Mouse (Mus musculus): ENCODE measurements around the gene Gm128. TPM values are rescaled to one million over a fixed set of nuclear protein-coding genes. Genes with fewer than 3 reads are reported as not detected.
A peak's percentile ranks its signal among the peaks of the same experiment; 100 is the strongest.

Gene Gm128
- polyA plus RNA-seq, 1 experiment from 2014 or later: 0.57 TPM

DNA sequence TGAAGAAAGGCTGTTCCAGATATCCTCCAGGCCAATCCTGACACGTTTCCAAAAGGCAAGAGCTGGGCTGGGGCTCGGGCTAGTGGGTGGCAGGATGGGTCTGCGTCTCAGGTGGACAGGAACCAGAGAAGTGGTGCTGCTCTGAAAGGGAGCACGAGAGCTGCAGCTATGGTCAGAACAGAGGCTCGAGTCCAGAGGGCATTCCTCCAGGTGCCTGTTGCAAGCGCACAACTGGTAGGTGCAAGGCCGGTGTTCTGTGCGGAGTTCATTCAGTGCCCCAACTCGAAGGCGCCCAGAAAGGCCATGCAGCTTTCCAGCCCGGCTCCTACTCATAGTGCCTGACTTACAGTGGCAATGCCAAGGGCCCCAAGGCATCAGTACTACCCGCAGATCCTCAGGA lies 1.4 kb downstream of the Gm128 start:
- WGBS: 90% methylated on average over 12 of the region's 12 CpGs
- Histone ChIP-seq H3K4me2 (replicated peaks; ENCODE audit: low read depth, low read length) (no peak overlapping the region), H3K4me1 (ENCODE audit: control insufficient read depth, insufficient read depth, low read length) (0 out of 2 replicates have a peak, but pooled peaks cover 6% of the 10 kb centered on the region), H3K9me3 (ENCODE audit: control insufficient read depth, low read length) (no peaks in the 10 kb centered on the region), H3K4me3 (ENCODE audit: low read length) (no peak overlapping the region), H3K9ac (ENCODE audit: low read depth, low read length) (no peak overlapping the region), H3K27ac (ENCODE audit: low read depth, low read length) (no peak overlapping the region), H3K27me3 (ENCODE audit: control insufficient read depth, insufficient read depth, low read length) (no peaks in the 10 kb centered on the region), H3K36me3 (ENCODE audit: control insufficient read depth, insufficient read depth, low read length) (peaks cover 28% of the 10 kb centered on the region)
- ATAC-seq (ENCODE audit: low FRiP score, low TSS enrichment): no peak

GRCm38 (mm10) chr3:95239022-95239421 lies 2.4 kb downstream of the Gm128 start:
- H3K27me3 ChIP-seq (ENCODE audit: control insufficient read depth, insufficient read depth, low read length): no peaks in the 10 kb centered on the region
- H3K27ac ChIP-seq (ENCODE audit: low read depth, low read length): no peak overlapping the region
- H3K4me2 ChIP-seq (replicated peaks; ENCODE audit: low read depth, low read length): no peak overlapping the region
- H3K9me3 ChIP-seq (ENCODE audit: control insufficient read depth, low read length): no peaks in the 10 kb centered on the region
- H3K4me1 ChIP-seq (ENCODE audit: control insufficient read depth, insufficient read depth, low read length): peaks cover 8% of the 10 kb centered on the region; the same call in 1 of the 2 replicates
- H3K4me3 ChIP-seq (ENCODE audit: low read length): no peak overlapping the region
- WGBS: 89% methylated on average over 6 of the region's 6 CpGs
- no peak for ATAC-seq (ENCODE audit: low FRiP score, low TSS enrichment)
- H3K9ac ChIP-seq (ENCODE audit: low read depth, low read length): no peak overlapping the region
- peaks cover 37% of the 10 kb centered on the region for H3K36me3 ChIP-seq (ENCODE audit: control insufficient read depth, insufficient read depth, low read length)

GRCm38 (mm10) chr3:95237541-95238099 lies 3.8 kb downstream of the Gm128 start:
- Histone ChIP-seq H3K36me3 (ENCODE audit: control insufficient read depth, insufficient read depth, low read length) (peaks cover 51% of the 10 kb centered on the region), H3K9ac (ENCODE audit: low read depth, low read length) (no peak overlapping the region), H3K27ac (ENCODE audit: low read depth, low read length) (no peak overlapping the region), H3K4me2 (replicated peaks; ENCODE audit: low read depth, low read length) (no peak overlapping the region), H3K4me3 (ENCODE audit: low read length) (no peak overlapping the region), H3K4me1 (ENCODE audit: control insufficient read depth, insufficient read depth, low read length) (peaks cover 8% of the 10 kb centered on the region; the same call in 1 of the 2 replicates), H3K27me3 (ENCODE audit: control insufficient read depth, insufficient read depth, low read length) (no peaks in the 10 kb centered on the region), H3K9me3 (ENCODE audit: control insufficient read depth, low read length) (no peaks in the 10 kb centered on the region)
- no peak for ATAC-seq (ENCODE audit: low FRiP score, low TSS enrichment)
- 90% methylated on average over 8 of the region's 8 CpGs for whole genome bisulfite sequencing

- ATAC-seq (ENCODE audit: low FRiP score, low TSS enrichment): peak; percentile 54; the same call in 1 of the 2 replicates
- 48% methylated on average over 23 of the region's 23 CpGs for WGBS
- Histone ChIP-seq H3K27me3 (ENCODE audit: control insufficient read depth, insufficient read depth, low read length) (no peaks in the 10 kb centered on the region), H3K27ac (ENCODE audit: low read depth, low read length) (peak overlapping the region; percentile 47; the same call in 1 of the 2 replicates), H3K4me3 (ENCODE audit: low read length) (no peak overlapping the region), H3K9me3 (ENCODE audit: control insufficient read depth, low read length) (no peaks in the 10 kb centered on the region), H3K4me2 (replicated peaks; ENCODE audit: low read depth, low read length) (no peak overlapping the region), H3K9ac (ENCODE audit: low read depth, low read length) (no peak overlapping the region), H3K36me3 (ENCODE audit: control insufficient read depth, insufficient read depth, low read length) (peaks cover 62% of the 10 kb centered on the region), H3K4me1 (ENCODE audit: control insufficient read depth, insufficient read depth, low read length) (peaks cover 22% of the 10 kb centered on the region)
These were observed 5.8 kb downstream of the Gm128 start for GRCm38 (mm10) chr3:95235386-95236301.

DNA sequence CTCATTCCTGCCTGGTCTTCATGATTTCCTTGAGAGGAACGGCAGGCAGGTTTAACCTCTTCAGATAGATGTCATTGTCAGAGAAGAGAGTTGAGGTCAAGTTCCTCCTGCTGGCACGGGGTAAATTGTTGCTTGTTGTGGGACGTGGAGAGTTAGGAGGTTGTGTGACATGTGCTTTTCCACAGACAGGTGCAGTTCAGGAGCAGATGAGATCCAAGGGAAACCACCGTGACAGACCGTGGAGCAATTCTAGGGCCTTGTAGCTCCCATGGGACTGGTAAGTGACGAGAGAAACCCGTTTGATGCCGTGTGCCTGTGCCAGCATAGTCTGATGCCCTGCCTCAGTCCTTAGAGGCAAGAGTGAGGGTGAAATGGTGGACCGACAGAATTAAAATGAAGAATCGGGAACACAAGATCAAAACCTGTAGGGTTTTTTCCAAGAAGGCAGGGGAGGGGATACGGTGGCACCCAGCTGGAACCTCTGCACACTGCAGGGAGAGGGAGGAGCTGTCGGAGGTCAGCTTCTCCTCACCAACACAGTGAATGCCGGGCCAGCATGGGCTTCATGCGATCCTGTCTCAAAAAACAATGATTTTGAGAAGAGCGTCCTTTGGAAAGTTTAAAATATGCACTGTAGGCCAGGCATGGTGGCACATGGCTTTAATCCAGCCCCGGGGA lies 8.0 kb downstream of the Gm128 start:
- no peak overlapping the region for H3K27ac ChIP-seq (ENCODE audit: low read depth, low read length)
- H3K4me2 ChIP-seq (replicated peaks; ENCODE audit: low read depth, low read length): no peak overlapping the region
- peaks cover 62% of the 10 kb centered on the region for H3K36me3 ChIP-seq (ENCODE audit: control insufficient read depth, insufficient read depth, low read length)
- 85% methylated on average over 16 of the region's 16 CpGs for WGBS
- H3K4me1 ChIP-seq (ENCODE audit: control insufficient read depth, insufficient read depth, low read length): peaks cover 24% of the 10 kb centered on the region
- no peak for ATAC-seq (ENCODE audit: low FRiP score, low TSS enrichment)
- H3K4me3 ChIP-seq (ENCODE audit: low read length): no peak overlapping the region
- H3K27me3 ChIP-seq (ENCODE audit: control insufficient read depth, insufficient read depth, low read length): no peaks in the 10 kb centered on the region
- no peak overlapping the region for H3K9ac ChIP-seq (ENCODE audit: low read depth, low read length)
- H3K9me3 ChIP-seq (ENCODE audit: control insufficient read depth, low read length): no peaks in the 10 kb centered on the region

DNA sequence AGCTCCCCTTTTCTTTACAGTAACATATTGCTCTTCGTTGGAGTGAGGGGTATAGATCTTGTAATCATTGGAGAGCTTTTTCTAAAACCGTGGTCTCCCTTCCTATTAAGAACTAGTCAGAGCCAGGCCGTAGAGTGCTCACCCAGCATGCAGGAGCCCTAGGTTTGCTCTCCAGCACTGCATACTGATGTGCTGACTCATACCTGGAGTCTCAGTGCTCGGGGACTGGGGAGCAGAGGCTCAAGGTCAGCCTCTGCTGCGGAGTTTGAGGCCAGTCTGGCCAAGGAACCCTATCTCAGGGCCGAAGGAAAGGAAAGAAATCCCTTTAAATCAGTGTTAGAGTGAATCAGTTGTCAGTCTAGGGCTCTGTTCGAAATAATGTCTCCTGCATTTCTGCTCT lies 8.6 kb downstream of the Gm128 start:
- no peak for ATAC-seq (ENCODE audit: low FRiP score, low TSS enrichment)
- peaks cover 24% of the 10 kb centered on the region for H3K4me1 ChIP-seq (ENCODE audit: control insufficient read depth, insufficient read depth, low read length)
- no peak overlapping the region for H3K27ac ChIP-seq (ENCODE audit: low read depth, low read length)
- H3K27me3 ChIP-seq (ENCODE audit: control insufficient read depth, insufficient read depth, low read length): no peaks in the 10 kb centered on the region
- H3K4me3 ChIP-seq (ENCODE audit: low read length): no peak overlapping the region
- WGBS: 79% methylated on average over 7 of the region's 7 CpGs
- no peaks in the 10 kb centered on the region for H3K9me3 ChIP-seq (ENCODE audit: control insufficient read depth, low read length)
- H3K9ac ChIP-seq (ENCODE audit: low read depth, low read length): no peak overlapping the region
- peaks cover 59% of the 10 kb centered on the region for H3K36me3 ChIP-seq (ENCODE audit: control insufficient read depth, insufficient read depth, low read length)
- H3K4me2 ChIP-seq (replicated peaks; ENCODE audit: low read depth, low read length): no peak overlapping the region

DNA sequence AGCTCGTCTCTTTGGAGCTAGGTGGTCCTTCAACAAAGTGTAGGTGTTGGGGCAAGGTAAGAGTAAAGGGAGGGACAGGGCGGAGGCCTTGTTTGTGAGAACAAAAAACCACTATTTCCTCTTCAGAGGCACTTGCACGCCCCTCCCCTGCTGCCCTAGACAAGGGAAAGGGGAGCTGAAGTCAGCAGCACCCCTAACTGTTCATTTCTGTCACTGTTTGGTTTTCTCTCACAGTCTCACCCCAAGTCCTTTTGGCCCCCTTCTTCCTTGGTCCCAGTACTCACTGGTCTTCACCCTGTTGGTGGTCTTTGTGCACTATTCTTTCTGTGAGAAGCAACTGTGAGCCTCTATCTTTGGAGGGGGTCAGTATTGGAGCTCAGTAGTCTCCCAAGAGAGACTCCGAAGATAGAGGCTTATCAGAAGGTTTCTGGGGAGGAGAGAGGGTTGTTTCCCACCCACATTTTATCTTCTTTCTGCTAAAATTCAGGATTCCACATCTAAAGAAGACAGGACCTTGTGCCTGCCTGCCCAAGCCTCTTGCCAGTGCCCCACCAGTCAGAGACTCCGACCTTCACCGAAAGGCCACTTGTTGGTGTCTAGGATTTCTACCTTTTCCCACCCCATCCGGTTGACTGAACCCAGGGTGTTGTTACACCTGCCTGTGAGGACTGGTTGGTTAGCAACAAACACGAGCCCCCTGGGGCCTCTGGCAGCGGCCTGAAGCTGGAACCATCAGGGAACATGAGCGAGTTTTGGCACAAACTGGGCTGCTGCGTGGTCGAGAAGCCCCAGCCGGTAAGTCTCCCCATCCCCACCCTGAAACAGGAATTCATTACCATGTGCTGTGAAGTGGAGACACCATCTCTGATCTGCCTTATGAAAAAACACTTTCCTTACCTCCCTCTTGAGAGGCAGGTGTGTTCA lies 9.8 kb downstream of the Gm128 start, which contains the start of gene Mllt11:
TSS of gene Mllt11 (minus strand) at position 874 of the 924 bp plus-strand sequence.
- H3K4me1 ChIP-seq (ENCODE audit: control insufficient read depth, insufficient read depth, low read length): peaks cover 33% of the 10 kb centered on the region
- peak within 1 kb of the TSS; percentile 91 for H3K27ac ChIP-seq (ENCODE audit: low read depth, low read length)

More for the DNA sequence above, 9.8 kb downstream of the Gm128 start, which contains the start of gene Mllt11:
- no peak for ATAC-seq (ENCODE audit: low FRiP score, low TSS enrichment)
- Histone ChIP-seq H3K27me3 (ENCODE audit: control insufficient read depth, insufficient read depth, low read length) (no peaks in the 10 kb centered on the region), H3K36me3 (ENCODE audit: control insufficient read depth, insufficient read depth, low read length) (peaks cover 49% of the 10 kb centered on the region), H3K4me3 (ENCODE audit: low read length) (peak within 1 kb of the TSS; percentile 79; the same call in 1 of the 2 replicates), H3K9ac (ENCODE audit: low read depth, low read length) (peak within 1 kb of the TSS; percentile 93; the same call in 1 of the 2 replicates), H3K9me3 (ENCODE audit: control insufficient read depth, low read length) (no peaks in the 10 kb centered on the region), H3K4me2 (replicated peaks; ENCODE audit: low read depth, low read length) (peak within 1 kb of the TSS; percentile 90)
- WGBS: 61% methylated on average over 13 of the region's 13 CpGs
